Mouse (Mus musculus) G1E (cell line): Measurements from ENCODE around the gene Ino80b.

Experiments
- CTCF ChIP-seq: IDR thresholded peaks from 2 replicates; pipeline ENCODE4 v1.5.1; 2012; ENCODE audit warnings: low read depth, low read length, inconsistent platforms, mixed read lengths
- GATA1 ChIP-seq: IDR thresholded peaks from 2 replicates; pipeline ENCODE4 v1.6.1; 2012; ENCODE audit warnings: borderline replicate concordance, low read length, inconsistent platforms, mixed read lengths
- TAL1 ChIP-seq: conservative IDR thresholded peaks from 2 replicates; pipeline ENCODE4 v1.6.1; 2012; ENCODE audit warnings: low read depth, low read length, inconsistent platforms, mixed read lengths

- TF ChIP-seq CTCF (no peak), GATA1 (no peak), TAL1 (no peak)
Observed at GRCm38 (mm10) chr6:83141636-83142035, 16.4 kb upstream of the Ino80b start.
